Mouse (Mus musculus) kidney, adult 2 months (tissue): ENCODE measurements around the gene Cox16.

Experiments used
- CTCF ChIP-seq: fragments of 200-500 bp; conservative IDR thresholded peaks from 2 replicates; pipeline ENCODE4 v1.5.1; 2011; ENCODE audit warnings: low read depth, mild to moderate bottlenecking, control low read depth, low read length, moderate library complexity, mixed read lengths; ENCODE audit not compliant: insufficient read depth, insufficient read length
- POLR2A ChIP-seq: fragments of 200-500 bp; IDR thresholded peaks from one replicate; pipeline ENCODE4 v1.6.1; 2011; ENCODE audit warnings: low read depth, low read length, control low read depth

- TF ChIP-seq CTCF (no peak), POLR2A (no peak)
These were observed 71.7 kb downstream of the Cox16 start for GRCm38 (mm10) chr12:81413211-81413610.
